Mouse (Mus musculus) fat pad, adult 2 months (tissue): ENCODE results near the gene Fshr.

ENCODE experiments used
- DNase-seq: peaks from one replicate; pipeline ENCODE4 v3.0.0-alpha.2; 2011; ENCODE audit warnings: low read depth, low spot score; ENCODE audit errors: extremely low read depth

Fshr gene

DNA sequence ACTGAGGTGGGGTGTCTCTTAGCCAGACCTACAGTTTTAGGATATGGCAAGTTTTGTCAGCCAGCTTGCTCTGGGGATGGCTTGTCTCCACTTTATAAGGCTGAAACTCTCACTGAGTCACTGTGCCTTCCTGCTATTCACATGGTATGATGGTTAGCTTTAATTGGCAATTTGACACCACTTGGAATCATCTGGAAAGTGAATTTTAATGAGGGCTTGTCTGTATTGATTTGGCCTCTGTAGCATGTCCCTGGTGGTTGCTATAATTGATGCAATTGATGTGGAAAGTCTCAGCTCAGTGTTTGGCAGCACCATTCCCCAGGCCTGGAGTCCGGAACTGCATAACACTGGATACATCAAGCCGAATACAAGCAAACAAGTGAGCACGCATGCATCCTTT lies 164.4 kb downstream of the Fshr start:
- DNase-seq, result no peak

DNA sequence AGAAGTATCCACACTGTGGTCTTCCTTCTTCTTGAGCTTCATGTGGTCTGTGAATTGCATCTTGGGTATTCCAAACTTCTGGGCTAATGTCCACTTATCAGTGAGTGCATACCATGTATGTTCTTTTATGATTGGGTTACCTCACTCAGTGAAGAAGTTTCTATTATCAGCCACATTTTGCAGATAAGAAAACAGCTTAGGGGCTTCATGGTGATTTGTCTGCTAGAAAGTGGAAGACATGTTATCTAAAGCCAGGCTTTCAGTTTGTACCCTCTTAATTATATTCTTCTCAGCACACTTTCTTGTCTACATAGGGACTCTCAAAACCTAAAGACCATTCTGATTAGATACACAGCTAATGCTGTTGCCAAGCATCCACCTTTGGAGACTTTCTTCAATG lies 165.8 kb downstream of the Fshr start:
- no peak for DNase-seq

DNA sequence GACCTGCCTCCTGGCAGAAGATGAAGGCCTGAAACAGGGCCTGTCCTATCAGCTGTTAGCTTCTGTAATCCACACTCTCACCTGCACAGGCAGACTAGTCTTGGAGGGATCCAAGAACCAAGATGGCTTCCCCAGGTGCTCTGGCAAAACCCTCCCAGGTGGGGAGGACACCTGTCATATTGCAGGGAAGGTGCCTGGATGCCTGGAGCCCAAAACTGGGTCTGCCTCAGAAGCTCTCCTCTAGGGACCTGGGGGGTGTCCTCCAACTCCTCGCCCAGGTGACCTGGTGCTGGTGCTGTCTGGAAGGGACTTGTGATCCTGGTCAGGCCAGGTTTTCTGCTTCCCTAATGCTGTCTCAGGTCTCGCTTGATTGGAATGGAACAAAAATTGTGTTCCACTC lies 167.5 kb downstream of the Fshr start:
- DNase-seq, result no peak

DNA sequence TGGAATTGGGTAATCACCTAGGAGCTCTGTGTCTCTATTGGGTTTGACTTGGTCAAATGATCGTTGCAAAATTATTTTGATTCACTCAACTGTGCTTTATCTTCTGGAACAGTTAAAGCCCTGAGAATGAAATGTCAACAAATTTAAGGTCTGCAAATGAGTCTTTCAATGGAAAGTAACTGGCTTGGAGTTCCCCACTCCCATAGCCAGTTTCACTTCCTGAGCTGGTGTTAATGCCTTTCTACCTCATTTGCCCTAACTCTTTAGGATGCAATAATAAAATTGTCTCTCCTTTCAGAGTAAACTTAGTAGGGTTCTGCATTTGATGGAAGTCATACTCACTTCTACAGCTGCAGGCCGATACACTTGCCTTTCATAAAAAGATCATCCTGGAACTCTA lies 181.0 kb downstream of the Fshr start:
- no peak for DNase-seq

DNA sequence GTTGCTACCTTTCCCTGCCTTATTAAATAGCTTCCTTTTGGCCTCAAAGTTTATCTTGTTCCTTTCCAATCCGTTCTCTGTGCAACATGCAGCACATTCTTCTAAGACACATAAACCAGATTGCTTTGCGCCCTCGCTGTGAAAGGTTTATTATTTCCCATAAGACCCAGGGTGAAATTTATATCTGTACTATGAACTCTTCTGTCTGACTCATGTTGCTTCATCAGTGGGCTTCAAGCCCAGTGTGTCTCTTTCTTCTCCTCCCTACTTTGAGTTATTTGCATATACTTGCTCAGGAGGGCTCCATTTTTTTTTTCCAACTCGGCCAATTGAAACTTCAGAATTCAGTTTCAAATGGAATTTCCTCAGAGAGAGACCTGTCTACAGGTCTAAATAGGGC lies 183.5 kb downstream of the Fshr start:
- no peak for DNase-seq

DNA sequence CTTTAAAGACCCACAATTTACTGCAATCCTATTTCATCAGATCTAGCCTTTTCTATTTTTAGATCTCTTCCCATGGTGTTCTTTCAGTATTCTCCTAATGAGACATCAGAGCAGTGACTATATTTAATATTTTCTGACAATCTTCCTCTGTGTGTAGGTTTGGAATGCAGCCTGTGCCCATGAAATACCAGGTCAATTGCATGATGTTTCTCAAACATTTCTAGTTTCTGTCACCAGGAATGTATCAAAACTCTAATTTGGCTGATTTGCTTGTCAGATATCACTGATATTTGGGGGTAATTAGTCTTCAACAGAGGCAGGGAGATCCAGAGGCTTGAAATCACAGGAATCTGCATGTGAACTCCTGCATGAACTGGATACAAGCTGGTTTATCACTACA lies 186.8 kb downstream of the Fshr start:
- DNase-seq, result no peak

DNA sequence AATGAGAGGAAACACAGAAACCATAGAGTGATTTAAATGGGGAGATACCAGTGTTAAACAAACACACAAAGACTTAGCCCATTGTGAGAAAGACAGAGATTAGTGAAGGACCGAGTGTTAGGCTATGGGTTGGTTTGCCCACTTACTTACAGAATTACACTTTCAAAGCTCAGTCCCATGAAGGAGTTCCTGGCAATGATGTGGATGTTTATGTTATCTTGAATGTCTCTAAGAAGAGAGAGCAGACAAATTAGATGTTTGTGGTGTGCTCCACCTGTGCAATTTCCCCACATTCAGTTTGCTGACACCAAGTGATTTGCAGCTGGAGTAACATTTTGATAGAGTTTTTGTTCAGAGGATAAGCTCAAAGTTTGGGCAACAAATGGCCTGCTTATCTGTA lies 191.4 kb downstream of the Fshr start:
- DNase-seq, result no peak

DNA sequence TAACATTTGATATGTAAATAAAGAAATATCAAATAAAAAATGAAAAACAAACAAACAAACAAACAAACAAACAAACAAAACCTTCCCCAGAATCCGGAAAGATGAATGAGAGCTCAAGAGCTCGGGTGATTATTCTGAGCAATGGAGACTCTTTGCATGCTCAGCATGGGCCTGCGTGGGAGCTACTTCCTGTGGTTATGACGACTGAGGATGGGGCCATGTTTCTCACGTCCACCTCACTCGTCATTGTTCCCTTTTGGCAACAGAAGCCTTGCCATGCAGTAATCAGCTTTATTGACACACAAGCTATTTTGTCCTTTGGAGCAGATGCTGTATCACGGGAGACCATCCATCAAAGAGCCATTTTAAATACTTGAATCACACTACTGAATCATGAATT lies 191.8 kb downstream of the Fshr start:
- no peak for DNase-seq

DNA sequence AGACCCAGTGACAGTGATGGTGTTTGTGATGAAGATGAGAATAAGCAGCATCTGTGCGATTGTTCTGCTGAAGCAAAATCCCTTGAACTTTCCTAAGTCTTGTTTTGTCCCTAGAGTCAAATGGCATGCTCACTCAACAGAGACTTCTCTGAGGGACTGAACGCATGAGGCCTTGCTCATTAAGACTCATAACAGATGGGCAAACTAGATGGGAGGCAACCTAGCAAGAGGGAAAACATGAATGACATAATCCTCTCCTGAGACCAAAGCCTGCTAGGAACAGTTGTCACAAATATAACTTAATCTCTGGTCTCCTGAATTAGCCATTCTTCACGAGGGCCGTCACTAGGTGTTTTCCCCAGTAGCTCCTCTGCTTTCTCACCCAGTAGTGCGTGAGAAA lies 194.5 kb downstream of the Fshr start:
- no peak for DNase-seq

DNA sequence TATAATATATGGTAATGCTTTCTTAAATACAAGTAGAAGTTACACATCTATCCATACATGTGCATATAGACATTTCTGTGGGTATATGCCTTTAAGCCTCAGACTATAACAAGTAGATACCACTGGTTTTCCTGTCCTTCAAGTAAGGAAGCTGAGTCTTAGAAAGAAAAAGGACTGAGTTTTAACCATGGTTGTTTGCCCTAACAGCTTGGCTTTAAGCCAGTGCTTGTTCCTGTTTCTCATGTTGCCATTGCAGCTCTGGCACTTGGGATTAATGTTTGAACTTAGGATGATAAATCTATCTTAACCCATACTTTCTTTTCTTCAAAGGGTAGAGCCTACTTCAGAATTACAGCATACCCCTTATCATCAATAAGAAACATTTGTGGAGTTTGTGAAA lies 200.6 kb downstream of the Fshr start:
- no peak for DNase-seq

DNA sequence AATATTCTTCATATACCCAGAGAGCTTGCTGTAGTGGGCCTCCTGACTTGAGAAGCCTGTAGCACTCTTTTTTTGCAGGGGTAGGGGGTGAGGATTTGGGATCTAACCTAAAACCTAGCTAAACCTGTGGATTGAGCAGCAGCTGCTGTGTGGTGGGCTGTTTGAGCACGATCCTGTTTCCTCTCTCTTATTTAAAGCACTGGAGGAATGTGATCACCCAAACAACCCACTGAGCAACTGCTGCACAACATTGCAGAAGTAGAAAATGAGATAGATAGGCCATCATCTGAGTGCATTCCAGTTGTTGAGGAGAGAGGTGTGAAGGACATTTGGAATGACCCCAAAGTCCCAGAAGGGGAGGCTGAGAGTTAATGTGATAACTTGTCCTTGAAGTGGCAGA lies 202.2 kb downstream of the Fshr start:
- DNase-seq, result no peak

DNA sequence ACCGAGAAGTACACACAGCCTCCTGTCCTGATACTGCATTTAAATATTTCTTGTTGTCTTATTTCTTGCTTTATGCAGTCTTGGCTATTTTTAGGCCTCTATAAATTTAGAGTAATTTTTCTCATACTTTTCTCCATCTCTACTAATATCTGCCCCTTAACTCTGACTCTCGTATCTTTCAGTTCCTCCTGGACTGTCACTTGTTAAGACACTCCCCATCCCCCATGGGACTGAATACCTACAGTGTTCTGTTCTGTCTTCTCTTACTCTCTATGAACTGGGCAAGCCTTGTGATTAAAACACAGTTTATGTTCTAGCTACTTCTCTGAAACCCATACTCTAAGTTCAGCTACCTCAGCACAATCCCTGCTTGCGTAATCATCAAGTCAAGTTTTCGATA lies 209.2 kb downstream of the Fshr start:
- no peak for DNase-seq

DNA sequence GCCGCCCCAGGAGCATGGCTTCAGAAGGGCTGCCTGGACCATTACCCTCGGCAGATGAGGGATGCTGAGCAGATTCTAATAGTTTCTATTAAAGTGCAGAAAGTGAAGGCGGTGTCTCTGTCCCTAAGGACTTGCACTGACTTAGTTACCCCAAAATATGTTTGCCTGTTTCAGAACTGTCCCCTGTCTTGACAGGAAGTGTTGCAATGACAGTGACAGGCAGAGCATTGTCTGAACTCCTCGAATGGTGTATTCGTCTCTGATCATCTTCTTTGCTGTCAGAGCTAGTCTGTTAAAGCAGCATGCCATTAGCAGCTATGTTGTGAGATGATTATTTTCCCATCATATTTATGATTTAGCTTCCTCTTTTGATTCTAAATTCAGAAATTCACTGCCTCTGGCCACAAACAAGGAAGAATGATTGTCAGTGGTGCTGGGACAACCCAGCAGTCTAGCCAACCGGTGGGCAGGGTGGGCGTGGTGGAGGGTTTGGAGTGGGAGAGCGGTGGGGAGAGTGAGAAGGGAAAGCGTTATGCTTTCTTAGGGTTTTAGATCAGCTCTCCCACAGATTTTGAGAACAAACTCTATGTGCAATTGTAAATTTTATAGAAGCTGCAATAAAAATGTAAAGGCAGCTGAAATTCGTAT lies 219.6 kb downstream of the Fshr start:
- DNase-seq, result no peak

DNA sequence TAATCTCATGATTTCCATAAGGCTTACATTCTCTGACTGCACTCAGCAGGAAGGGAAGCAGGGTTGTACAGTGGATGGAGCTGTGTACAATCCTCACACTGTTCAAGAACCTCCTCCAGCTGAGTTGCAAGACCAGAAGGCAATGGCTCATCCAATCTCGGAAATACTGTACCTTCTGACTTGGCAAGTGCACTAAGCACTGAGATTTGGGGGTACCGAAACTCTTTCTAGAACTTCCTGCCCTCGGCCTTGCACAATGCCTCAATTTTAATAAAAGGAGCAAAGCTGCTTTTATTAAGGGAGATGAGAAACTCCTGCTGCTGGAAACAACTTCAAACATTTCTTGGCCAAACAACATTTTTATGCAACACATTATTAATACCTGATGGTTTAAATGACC lies 225.9 kb downstream of the Fshr start:
- no peak for DNase-seq

DNA sequence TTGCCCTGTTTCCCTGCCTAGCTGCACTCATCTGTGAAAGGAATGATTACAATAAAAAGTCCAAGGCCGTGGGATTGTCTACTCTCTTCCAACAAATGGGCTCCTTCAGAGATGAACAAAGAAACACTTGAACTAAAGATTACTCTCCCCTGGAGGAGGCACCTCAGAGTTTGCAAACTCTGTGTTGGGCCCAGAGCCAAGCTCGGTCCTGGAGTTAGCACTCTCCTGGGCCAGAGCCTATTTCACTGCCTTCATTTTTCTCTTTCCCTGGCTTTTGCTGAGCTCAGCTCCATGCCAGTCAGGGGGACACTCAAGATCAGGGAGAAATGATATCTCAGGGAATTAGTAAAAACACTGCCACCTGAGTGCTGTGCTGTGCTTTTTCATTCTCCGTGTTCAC lies 234.4 kb downstream of the Fshr start:
- no peak for DNase-seq

DNA sequence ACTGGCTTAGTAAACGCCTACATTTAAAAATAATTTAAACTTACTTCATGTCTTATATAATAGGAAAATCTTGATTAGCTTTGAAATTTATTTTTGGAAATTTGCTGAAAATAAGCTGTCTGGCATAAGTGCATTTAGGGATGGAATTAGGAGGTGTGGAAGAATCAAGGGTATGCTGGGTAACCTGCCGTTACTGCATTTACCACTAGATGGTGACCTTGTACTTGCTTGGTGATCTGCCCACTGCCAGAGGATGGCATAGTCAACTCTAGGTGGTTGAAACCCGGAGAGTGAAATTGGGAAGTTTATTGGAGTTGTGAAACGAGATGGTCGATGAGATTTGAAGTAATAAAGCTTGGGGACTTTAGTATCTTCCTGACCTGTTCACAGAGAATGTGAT lies 246.5 kb downstream of the Fshr start:
- DNase-seq, result no peak

DNA sequence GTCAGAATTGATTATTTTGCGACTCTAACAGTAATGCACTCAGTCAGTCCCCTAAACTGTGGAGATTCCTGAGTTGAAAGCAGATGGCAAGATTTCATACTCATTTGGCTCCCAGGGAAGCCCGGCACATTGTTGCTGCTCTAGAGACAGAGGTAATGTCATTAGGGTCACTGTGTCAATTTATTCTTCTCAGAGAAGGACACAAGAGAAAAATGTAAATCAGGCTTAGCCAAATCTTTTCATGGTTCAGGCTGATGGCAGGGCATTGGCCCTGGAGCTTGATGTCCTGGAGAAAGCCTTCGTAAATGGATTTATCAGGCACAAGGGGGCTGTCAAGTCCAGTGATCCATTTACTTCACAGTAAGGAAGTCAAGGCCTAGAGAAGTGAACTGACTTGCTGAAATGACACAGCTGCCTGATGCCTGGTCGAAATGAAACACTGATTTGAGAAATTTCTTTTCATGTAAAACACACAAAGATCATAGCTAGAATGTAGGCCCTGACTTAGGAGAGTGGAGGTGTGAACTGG lies 262.3 kb downstream of the Fshr start:
- no peak for DNase-seq

DNA sequence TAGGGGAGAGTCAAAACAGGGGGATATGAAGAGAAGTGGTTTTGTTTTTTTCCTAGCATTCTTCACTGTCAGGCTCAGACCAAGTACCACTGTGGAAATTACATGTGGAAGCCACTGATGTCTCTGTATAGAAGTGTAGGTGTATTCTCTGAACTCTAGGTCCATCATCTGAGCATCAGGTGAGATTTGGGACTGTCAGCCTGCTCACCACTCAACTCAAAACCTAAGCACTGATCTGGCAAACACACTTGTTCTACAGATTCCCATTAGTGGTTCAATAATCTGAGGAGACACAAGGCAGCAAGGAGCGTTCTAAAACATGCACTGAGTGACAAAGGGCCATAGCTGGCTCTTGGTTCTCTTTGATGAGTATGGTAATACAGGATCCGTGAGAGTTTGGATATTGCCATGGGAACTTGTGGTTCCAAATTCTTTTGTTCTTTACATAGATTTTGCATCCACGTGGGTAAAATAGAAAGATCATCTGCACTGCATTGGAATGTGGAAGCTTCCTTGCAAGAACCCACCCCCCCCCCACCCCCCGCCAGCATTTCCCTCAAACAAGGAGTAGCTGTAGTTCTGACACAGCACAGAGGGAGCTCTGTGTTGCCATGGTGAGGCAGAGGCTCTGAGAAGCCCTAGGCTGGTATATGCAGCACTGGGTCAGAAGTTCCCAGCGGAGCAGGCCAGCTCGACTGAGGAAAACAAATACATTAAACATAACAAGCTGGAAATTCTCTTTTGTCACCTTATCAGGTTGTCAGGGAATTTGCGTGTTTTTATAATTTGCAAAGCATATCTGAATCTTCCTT lies 262.9 kb downstream of the Fshr start:
- no peak for DNase-seq

DNA sequence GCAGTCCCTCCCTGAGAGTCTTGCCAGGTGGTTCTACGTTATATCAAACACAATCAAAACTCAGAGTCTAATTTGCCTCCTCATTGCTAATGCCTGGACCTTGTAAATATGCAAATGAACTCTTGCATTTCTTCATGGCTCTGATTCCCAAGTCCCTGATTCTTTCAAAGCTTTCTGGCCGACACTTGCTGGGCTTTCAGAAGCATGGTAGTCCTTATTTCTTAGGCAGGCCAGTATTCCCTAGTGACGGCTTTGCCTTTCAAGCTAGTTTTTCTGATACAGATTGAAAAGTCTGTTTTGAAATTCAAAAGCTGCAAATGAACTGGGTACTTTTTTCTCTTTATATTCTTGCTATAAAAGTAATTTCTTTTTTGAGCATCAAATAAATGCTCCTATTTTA lies 263.5 kb downstream of the Fshr start:
- no peak for DNase-seq
